Mouse (Mus musculus): ENCODE data around the gene Nfatc2ip.

Gene Nfatc2ip

DNA sequence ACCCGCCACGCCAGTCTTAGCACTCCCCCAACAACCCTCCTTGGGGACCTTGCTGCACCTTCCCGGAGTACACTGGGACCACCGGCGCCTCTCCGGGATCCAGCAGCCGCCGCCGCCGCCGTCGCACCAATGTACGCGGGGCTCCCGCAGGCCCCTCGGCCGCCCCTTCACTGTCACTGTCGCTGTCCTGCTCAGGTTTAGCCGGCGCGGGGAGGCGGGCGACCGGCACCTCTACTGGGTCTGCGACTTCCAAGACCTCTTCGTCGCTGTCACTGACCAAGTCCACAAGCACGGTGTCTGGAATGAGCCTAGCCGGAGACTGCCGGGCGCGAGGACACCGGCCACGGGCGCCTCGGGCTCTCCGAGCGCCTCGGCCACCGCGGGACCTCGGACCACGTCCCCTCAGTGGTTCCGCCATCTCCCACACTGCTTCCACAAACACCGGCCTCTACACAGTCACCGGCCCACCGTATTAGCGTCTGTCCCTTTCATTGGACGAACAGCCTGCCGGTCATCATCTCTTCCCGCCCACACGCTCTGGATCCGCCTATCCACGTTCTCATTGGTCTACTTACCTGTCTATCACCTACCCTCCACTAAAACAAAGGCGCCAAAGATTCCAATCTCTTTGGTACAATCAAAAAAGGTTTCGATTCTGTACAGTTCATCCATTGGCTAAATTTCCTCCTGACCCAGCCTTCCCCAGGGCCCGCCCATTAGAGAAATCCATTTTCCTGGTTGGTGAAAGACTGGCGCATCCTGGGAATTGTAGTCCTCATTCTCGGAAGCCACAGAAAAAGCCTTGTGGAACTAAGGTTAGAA, at the start of gene Nfatc2ip:
Gene Nfatc2ip (minus strand): TSS at position 440 of the 822 bp plus-strand sequence.
- DNase-seq (ENCODE audit: low spot score) = peak; percentile 93

DNA sequence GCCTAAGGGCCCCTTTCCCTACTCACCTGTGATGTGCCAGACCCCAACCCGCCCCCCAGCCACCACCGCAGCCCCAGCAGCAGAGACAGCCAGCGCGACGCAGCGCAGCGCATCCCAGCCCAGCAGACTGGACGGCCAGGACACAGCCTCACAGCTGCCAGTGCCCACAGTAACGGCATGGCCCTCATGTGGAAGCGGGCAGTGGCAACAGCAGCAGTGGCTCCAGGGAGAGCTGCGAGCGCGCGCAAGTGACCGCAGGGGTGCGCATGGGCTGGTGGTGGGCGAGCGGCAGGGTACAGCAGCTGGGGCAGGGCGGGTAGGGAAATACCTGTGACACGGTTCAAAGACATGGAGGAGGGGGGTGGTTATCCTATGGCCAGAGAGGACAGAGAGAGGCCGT, 49.7 kb upstream of the Nfatc2ip start:
- DNase-seq (ENCODE audit: low spot score) = no peak

DNA sequence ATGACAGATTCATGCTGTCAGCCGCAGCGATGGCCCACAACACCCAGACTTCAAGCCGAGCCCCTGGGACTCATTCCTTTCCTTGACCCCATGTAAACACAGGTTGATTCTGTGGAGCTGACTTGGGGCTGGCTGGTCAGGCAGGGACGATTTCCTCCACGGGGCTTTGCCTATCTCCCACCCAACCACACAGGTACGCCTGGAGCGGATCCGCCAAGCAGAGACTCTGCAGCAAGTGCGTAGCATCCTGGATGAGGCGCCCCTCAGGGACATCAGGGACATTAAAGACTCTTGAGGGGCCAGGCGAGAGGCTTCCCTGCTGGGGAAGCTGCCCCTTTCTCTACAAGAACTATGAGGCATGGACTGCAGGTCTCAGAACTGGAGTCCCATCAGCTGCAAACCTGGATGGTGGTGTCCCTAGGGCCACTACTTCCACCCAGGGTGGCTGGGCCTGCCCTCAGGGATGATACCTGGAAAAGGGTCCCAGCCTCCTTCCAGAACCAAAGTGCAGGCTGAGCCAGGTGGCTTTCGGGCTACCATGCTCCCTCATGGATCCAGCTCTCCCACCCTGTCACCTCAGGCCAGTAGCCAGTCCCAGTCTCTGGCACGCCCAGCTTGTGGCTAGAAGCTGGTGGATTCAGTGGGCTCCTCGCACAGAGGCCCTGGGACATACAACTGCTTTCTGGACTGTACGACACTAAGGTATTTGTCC, 48.7 kb upstream of the Nfatc2ip start:
- DNase-seq (ENCODE audit: low spot score) = no peak

DNA sequence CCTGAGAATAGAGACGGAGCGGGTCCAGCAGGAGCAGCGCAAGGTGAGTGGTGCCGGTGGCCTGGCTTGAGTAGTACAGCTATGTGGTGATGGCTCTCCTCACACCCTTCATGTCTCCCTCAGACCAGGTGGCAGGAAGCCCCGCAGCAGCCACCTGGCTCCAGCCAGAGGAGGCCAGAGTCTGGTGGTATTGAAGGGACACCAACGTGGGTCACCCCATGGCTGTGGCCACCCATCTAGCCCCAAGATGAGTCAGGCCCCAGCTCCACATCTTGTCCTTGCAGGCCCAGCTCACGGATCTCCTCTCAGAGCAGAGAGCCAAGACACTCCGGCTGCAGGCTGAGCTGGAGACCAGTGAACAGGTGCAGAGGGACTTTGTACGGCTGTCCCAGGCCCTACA, 48.0 kb upstream of the Nfatc2ip start:
- no peak for DNase-seq (ENCODE audit: low spot score)

DNA sequence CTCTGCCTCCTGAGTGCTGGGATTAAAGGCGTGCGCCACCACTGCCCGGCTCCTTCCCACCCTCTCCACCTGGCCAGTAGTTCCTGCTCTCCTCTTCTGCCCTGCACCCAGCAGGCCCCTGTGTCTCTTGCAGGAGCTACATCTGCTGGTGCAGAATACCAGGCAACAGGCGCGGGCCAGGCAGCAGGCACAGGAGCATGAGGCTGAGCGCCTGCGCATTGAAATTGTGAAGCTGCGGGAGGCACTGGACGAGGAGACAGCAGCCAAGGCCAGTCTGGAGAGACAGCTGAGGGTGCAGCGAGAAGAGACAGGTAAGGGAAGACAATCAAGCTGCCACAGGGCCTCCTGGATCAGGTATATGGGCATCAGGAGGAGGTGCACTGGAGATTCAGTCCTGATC, 47.5 kb upstream of the Nfatc2ip start:
- no peak for DNase-seq (ENCODE audit: low spot score)

GRCm38 (mm10) chr7:126440134-126440533, 43.6 kb upstream of the Nfatc2ip start:
- no peak for DNase-seq (ENCODE audit: low spot score)

DNA sequence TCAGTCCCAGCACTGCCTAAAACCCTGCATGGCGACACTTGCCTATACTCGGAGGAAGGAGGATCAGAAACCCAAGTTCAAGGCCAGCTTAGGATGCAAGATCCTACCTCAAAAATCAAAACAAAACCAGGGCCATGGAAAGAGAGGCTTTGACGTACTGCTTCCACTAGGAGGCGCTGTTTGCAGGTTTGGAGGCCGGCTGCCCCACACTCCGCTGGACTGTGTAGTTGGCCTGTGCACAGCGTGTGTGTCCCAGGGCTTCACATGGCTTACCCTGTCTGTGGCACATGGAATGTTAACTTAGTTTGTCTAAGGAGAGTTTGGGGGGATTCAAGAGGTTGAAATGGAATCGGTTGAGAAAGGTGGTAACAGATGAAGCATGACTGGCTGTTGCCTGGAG, 40.3 kb upstream of the Nfatc2ip start:
- DNase-seq (ENCODE audit: low spot score) = peak; percentile 46

DNA sequence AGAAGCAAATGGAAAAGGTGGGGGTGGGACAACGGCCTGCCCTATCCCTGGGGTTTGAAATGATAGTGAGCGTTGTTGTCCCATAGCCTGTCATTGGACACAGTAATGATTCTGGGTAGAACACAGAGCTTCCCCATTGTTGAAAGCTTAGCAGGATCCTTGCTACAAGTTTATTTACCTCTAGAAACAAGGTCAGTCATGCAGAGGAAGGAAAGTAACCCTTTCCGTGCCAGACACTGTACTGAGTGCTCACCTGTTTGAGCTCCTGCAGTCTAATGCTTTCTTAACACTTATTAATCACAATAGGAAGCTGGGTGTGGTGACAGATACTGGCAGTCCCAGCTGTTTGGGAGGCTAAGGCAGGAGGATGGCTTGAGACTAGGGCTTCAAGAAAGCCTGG, 39.3 kb upstream of the Nfatc2ip start:
- DNase-seq (ENCODE audit: low spot score) = no peak

GRCm38 (mm10) chr7:126434726-126435125, 38.2 kb upstream of the Nfatc2ip start:
- DNase-seq (ENCODE audit: low spot score) = no peak

- DNase-seq (ENCODE audit: low spot score) = no peak
Observed at GRCm38 (mm10) chr7:126430167-126430566, 33.6 kb upstream of the Nfatc2ip start.

GRCm38 (mm10) chr7:126429503-126429898, 33.0 kb upstream of the Nfatc2ip start:
- DNase-seq (ENCODE audit: low spot score) = no peak

GRCm38 (mm10) chr7:126428631-126429502, 32.3 kb upstream of the Nfatc2ip start, which contains the start of gene Rabep2:
TSS of gene Rabep2 (plus strand) at chr7:126428759.
- DNase-seq (ENCODE audit: low spot score) = peak; percentile 91

- no peak for DNase-seq (ENCODE audit: low spot score)
Observed at GRCm38 (mm10) chr7:126428154-126428553, 31.6 kb upstream of the Nfatc2ip start.

- DNase-seq (ENCODE audit: low spot score) = peak; percentile 62
Observed at GRCm38 (mm10) chr7:126427323-126427860, 30.9 kb upstream of the Nfatc2ip start.

GRCm38 (mm10) chr7:126424161-126424560, 27.6 kb upstream of the Nfatc2ip start:
- DNase-seq (ENCODE audit: low spot score) = no peak

DNA sequence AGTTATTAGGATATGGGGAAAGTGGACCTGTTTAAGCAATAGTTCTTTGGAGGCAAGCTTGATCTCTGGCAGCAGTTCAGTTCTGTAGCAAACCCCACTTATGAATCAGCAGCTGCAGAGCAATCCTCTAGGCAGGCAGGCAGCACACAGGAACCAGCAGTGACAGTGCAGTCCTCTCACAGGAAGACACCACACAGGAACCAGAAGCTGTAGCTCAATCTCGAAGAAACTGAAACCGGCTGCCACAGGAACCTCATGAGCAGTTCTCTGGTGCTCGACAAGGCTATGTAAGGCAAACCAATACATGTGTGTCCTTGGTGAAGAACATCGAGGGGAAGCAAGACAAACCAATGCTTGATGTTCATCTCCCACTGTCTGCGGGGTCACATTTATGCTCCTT, 25.2 kb upstream of the Nfatc2ip start:
- DNase-seq (ENCODE audit: low spot score) = no peak

DNA sequence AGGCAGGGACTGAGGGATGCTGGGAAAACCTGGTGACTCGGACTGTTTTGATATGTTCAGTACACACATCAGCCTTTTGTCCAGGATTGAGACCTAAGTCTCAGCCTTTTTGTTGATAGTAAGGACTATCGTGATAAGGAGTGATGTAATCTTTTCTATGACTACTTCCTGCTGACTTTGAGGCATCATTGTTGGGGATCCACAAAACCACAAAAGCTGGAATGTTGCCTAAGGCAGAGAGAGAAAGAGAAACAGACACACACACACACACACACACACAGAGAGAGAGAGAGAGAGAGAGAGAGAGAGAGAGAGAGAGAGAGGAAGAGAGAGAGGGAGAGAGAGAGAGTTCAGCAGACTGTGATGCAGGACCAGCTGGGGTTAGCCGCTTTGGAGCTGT, 22.0 kb upstream of the Nfatc2ip start:
- DNase-seq (ENCODE audit: low spot score) = no peak

- no peak for DNase-seq (ENCODE audit: low spot score)
Observed at GRCm38 (mm10) chr7:126417606-126418005, 21.1 kb upstream of the Nfatc2ip start.

DNA sequence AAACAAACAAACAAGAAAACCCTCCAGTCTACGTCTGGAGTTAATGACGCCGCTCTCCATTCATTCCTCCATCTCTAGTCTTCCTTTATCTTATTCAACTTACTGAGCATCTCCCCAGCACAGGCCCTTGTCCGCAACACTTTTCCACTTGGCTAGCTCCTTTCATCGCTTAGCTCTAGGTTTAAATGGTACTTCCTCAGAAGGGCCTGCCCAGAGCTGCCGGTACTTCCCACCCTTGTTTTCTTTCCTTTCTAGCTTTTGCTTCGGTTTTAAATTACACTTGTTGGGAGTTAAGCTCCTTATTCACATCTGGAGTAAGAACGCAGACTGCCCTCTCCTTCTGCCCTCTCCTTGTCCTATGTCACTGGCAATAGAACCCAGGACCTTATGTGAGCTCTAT, 20.5 kb upstream of the Nfatc2ip start:
- DNase-seq (ENCODE audit: low spot score) = no peak

GRCm38 (mm10) chr7:126416615-126417014, 20.1 kb upstream of the Nfatc2ip start:
- DNase-seq (ENCODE audit: low spot score) = no peak

- DNase-seq (ENCODE audit: low spot score) = no peak
Observed at GRCm38 (mm10) chr7:126414725-126415124, 18.2 kb upstream of the Nfatc2ip start, which contains the start of gene Cd19. TSS of gene Cd19 (minus strand) at chr7:126414889.

DNA sequence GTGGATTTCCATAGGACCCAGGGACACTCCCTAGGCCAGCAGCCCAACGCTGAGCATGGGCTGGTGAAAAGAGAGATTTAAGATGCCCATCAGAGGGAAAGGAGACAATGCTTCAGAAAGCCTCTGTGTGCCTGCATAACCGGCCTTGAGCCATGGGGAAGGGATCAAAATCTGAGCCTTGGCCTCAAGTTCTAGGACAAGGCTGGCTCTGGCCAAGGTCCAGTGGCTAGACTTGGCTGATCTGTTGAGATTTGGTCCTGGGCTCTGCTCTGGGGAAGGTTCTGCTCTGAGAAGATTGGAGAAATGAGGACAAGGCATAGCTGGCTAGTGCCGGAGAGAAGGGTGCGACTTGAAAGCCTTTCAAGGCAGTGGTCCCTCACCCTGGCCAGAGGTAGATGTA, 14.5 kb upstream of the Nfatc2ip start:
- DNase-seq (ENCODE audit: low spot score) = no peak

All from testis, postnatal 14 days (tissue).